Mouse (Mus musculus) midbrain, postnatal 0 days (tissue): ENCODE data around the gene Gvin1. TPM values are rescaled to one million over a fixed set of nuclear protein-coding genes. Genes with fewer than 3 reads are reported as not detected.
A peak's percentile ranks its signal among the peaks of the same experiment; 100 is the strongest.
"Not testable (repeated sequence)": the region's sequence is repeated elsewhere in the genome, so short reads cannot be mapped to it uniquely, and the experiment has no call there.

Source experiments
- ATAC-seq: fragments of 200-750 bp; cut with Nextera tagmentation; 2 replicates; pipeline ENCODE4 v1.8.0; 2017; ENCODE audit warnings: moderate number of reproducible peaks, mild to moderate bottlenecking, moderate TSS enrichment, moderate library complexity; ENCODE audit not compliant: low FRiP score
- DNase-seq: peaks from one replicate; pipeline ENCODE4 v3.0.0-alpha.2; 2015; ENCODE audit warnings: low spot score
- H3K27ac ChIP-seq: fragments of 300-500 bp; sonication (generic); 2 replicates; pipeline ENCODE4 v1.5.1; 2014; ENCODE audit warnings: low read depth, mild to moderate bottlenecking, low read length, mixed read lengths
- H3K27me3 ChIP-seq: fragments of 300-500 bp; sonication (generic); 2 replicates; pipeline ENCODE4 v1.6.1; 2014; ENCODE audit warnings: low read length, control low read depth, mixed read lengths; ENCODE audit not compliant: insufficient read depth
- H3K36me3 ChIP-seq: fragments of 300-500 bp; sonication (generic); 2 replicates; pipeline ENCODE4 v1.6.1; 2014; ENCODE audit warnings: low read length, control low read depth, mixed read lengths; ENCODE audit not compliant: insufficient read depth
- H3K4me1 ChIP-seq: fragments of 300-500 bp; sonication (generic); 2 replicates; pipeline ENCODE4 v1.6.1; 2014; ENCODE audit warnings: mild to moderate bottlenecking, control low read depth, antibody characterized with exemption, low read length, mixed read lengths; ENCODE audit not compliant: insufficient read depth
- H3K4me2 ChIP-seq: fragments of 300-500 bp; sonication (generic); 2 replicates; pipeline ENCODE4 v1.6.1; 2014; ENCODE audit warnings: low read depth, mild to moderate bottlenecking, low read length, mixed read lengths; ENCODE audit not compliant: poor library complexity, severe bottlenecking
- H3K4me3 ChIP-seq: fragments of 300-500 bp; sonication (generic); 2 replicates; pipeline ENCODE4 v1.5.1; 2014; ENCODE audit warnings: low read depth, mild to moderate bottlenecking, low read length, moderate library complexity
- H3K9ac ChIP-seq: fragments of 300-500 bp; sonication (generic); replicated peaks from 2 replicates; pipeline ENCODE4 v1.6.1; 2014; ENCODE audit warnings: mild to moderate bottlenecking, low read length, moderate library complexity, mixed read lengths; ENCODE audit not compliant: poor library complexity, severe bottlenecking
- H3K9me3 ChIP-seq: fragments of 300-500 bp; sonication (generic); 2 replicates; pipeline ENCODE4 v1.6.1; 2016; ENCODE audit warnings: low read length, control low read depth
- CTCF ChIP-seq: IDR thresholded peaks from 2 replicates; pipeline ENCODE4 v1.5.1; 2016; ENCODE audit warnings: antibody characterized with exemption, mild to moderate bottlenecking
- WGBS: fragments of 180-500 bp; shearing (Covaris S2); extraction: QIAGEN DNeasy Blood & Tissue Kit; methylation state at CpG from one replicate; pipeline ENCODE4 v1.1.7; 2014; 5-methylcytosine and 5-hydroxymethylcytosine counted together
- polyA plus RNA-seq: library from polyadenylated mRNA; unstranded; fragments of >200 nt; fragmentation: Nextera tagmentation; extraction: Ambion mirVana; gene quantifications from 2 replicates; pipeline ENCODE4 v1.2.1, GENCODE M21; 2015
- total RNA-seq: library from RNA; depleted of rRNA; stranded (reverse); fragments of >200 nt; gene quantifications from 2 replicates; pipeline ENCODE4 v1.2.3, GENCODE M21; 2014

Gene Gvin1
- total and polyA plus RNA-seq, 2 experiments from 2014 or later, result 0.04 to 0.38 TPM

- no peak overlapping the region for H3K4me3 ChIP-seq
- no peaks in the 10 kb centered on the region for H3K36me3 ChIP-seq
- no peaks in the 10 kb centered on the region for H3K4me1 ChIP-seq
- no peaks in the 10 kb centered on the region for H3K27me3 ChIP-seq
- no peak overlapping the region for H3K4me2 ChIP-seq
- no peak for ATAC-seq
- no peak overlapping the region for H3K9ac ChIP-seq
- no peak for DNase-seq
- H3K9me3 ChIP-seq, result no peaks in the 10 kb centered on the region
- TF ChIP-seq CTCF, result no peak
- no peak overlapping the region for H3K27ac ChIP-seq
Observed at GRCm38 (mm10) chr7:106237192-106237465, 22.0 kb upstream of the Gvin1 start.

GRCm38 (mm10) chr7:106236327-106237191 lies 21.4 kb upstream of the Gvin1 start:
- H3K4me3 ChIP-seq, result no peak overlapping the region
- no peak overlapping the region for H3K27ac ChIP-seq
- H3K9ac ChIP-seq, result no peak overlapping the region
- H3K4me1 ChIP-seq, result no peaks in the 10 kb centered on the region
- H3K27me3 ChIP-seq, result no peaks in the 10 kb centered on the region
- no peaks in the 10 kb centered on the region for H3K36me3 ChIP-seq
- WGBS, result 68% methylated on average over 2 of the region's 2 CpGs
- ATAC-seq (no peak), DNase-seq (no peak)
- no peak for TF ChIP-seq CTCF
- H3K4me2 ChIP-seq, result no peak overlapping the region
- H3K9me3 ChIP-seq, result no peaks in the 10 kb centered on the region

- WGBS, result 75% methylated on average over 2 of the region's 2 CpGs
- Histone ChIP-seq H3K9me3 (no peaks in the 10 kb centered on the region), H3K27me3 (no peaks in the 10 kb centered on the region), H3K9ac (no peak overlapping the region), H3K4me3 (no peak overlapping the region), H3K4me2 (no peak overlapping the region), H3K4me1 (no peaks in the 10 kb centered on the region), H3K36me3 (no peaks in the 10 kb centered on the region), H3K27ac (no peak overlapping the region)
- no peak for DNase-seq
- no peak for TF ChIP-seq CTCF
- no peak for ATAC-seq
Observed at GRCm38 (mm10) chr7:106235596-106235995, 20.5 kb upstream of the Gvin1 start.

- not testable (repeated sequence) for H3K4me1 ChIP-seq, H3K27ac ChIP-seq, H3K27me3 ChIP-seq, H3K9ac ChIP-seq, DNase-seq, ATAC-seq, H3K36me3 ChIP-seq, H3K4me3 ChIP-seq, H3K4me2 ChIP-seq, H3K9me3 ChIP-seq
Observed at GRCm38 (mm10) chr7:106215910-106216309, 784 bp upstream of the Gvin1 start.

GRCm38 (mm10) chr7:106213770-106214169 lies 1.4 kb downstream of the Gvin1 start:
- no CpG with 5 or more reads among the region's 4 CpGs for WGBS
- not testable (repeated sequence) for H3K27ac ChIP-seq, H3K9me3 ChIP-seq, H3K4me3 ChIP-seq, H3K9ac ChIP-seq, H3K27me3 ChIP-seq, H3K4me1 ChIP-seq, H3K36me3 ChIP-seq, DNase-seq, H3K4me2 ChIP-seq
- ATAC-seq, result 0 out of 2 replicates have a peak, but pooled peaks have one; percentile 41

GRCm38 (mm10) chr7:106206630-106207029 lies 8.5 kb downstream of the Gvin1 start:
- H3K27ac ChIP-seq, H3K4me2 ChIP-seq, ATAC-seq, DNase-seq, H3K27me3 ChIP-seq, H3K9ac ChIP-seq, H3K9me3 ChIP-seq, H3K4me3 ChIP-seq, H3K4me1 ChIP-seq, H3K36me3 ChIP-seq: not testable (repeated sequence)
- 90% methylated on average over 2 of the region's 3 CpGs for WGBS

- not testable (repeated sequence) for H3K4me3 ChIP-seq, H3K27me3 ChIP-seq, H3K9me3 ChIP-seq, ATAC-seq, H3K4me1 ChIP-seq, H3K27ac ChIP-seq, H3K4me2 ChIP-seq, H3K36me3 ChIP-seq, DNase-seq, H3K9ac ChIP-seq
Observed at GRCm38 (mm10) chr7:106177065-106177464, 38.1 kb downstream of the Gvin1 start.

GRCm38 (mm10) chr7:106145013-106145754 lies 69.9 kb downstream of the Gvin1 start:
- not testable (repeated sequence) for H3K27ac ChIP-seq, H3K4me1 ChIP-seq, H3K4me3 ChIP-seq, H3K4me2 ChIP-seq, H3K27me3 ChIP-seq, DNase-seq, H3K9ac ChIP-seq, H3K9me3 ChIP-seq, H3K36me3 ChIP-seq
- WGBS, result no CpG with 5 or more reads among the region's 2 CpGs
- peak; percentile 70; the same call in 1 of the 2 replicates for ATAC-seq
